Mouse (Mus musculus): ENCODE results near the gene Iqcf3.

- TF ChIP-seq TAL1 (IDR thresholded peaks at IDR 0.05; ENCODE audit: low read length) (no peak), GATA1 (IDR thresholded peaks at IDR 0.05; ENCODE audit: low read length) (no peak)
Observed at GRCm38 (mm10) chr9:106576112-106576511, 14.7 kb upstream of the Iqcf3 start.
